Mouse (Mus musculus) limb, embryonic 15.5 days (tissue): ENCODE data around the gene Eva1b. TPM values are rescaled to one million over a fixed set of nuclear protein-coding genes. Genes with fewer than 3 reads are reported as not detected.

Source experiments
- ATAC-seq: fragments of 200-750 bp; cut with Nextera tagmentation; 2 replicates; pipeline ENCODE4 v1.8.0; 2017; ENCODE audit warnings: low read depth, moderate TSS enrichment; ENCODE audit not compliant: insufficient number of reproducible peaks, low FRiP score, low TSS enrichment
- H3K27ac ChIP-seq: fragments of 300-500 bp; sonication (generic); 2 replicates; pipeline ENCODE4 v1.5.1; 2015; ENCODE audit warnings: moderate library complexity, mild to moderate bottlenecking, inconsistent platforms
- H3K27me3 ChIP-seq: fragments of 300-500 bp; sonication (generic); 2 replicates; pipeline ENCODE4 v1.6.1; 2015; ENCODE audit warnings: inconsistent platforms
- H3K36me3 ChIP-seq: fragments of 300-500 bp; sonication (generic); 2 replicates; pipeline ENCODE4 v1.6.1; 2015; ENCODE audit warnings: inconsistent platforms
- H3K4me1 ChIP-seq: fragments of 300-500 bp; sonication (generic); 2 replicates; pipeline ENCODE4 v1.6.1; 2015; ENCODE audit warnings: inconsistent platforms
- H3K4me2 ChIP-seq: fragments of 300-500 bp; sonication (generic); 2 replicates; pipeline ENCODE4 v1.6.1; 2015; ENCODE audit warnings: mild to moderate bottlenecking, inconsistent platforms
- H3K4me3 ChIP-seq: fragments of 300-500 bp; sonication (generic); 2 replicates; pipeline ENCODE4 v1.5.1; 2015; ENCODE audit warnings: mild to moderate bottlenecking, inconsistent platforms
- H3K9ac ChIP-seq: fragments of 300-500 bp; sonication (generic); 2 replicates; pipeline ENCODE4 v1.6.1; 2015; ENCODE audit warnings: inconsistent platforms
- H3K9me3 ChIP-seq: fragments of 300-500 bp; sonication (generic); 2 replicates; pipeline ENCODE4 v1.6.1; 2016; ENCODE audit warnings: inconsistent platforms
- WGBS: fragments of 180-500 bp; shearing (Covaris S2); methylation state at CpG from one replicate; pipeline ENCODE4 v1.1.7; 2015; 5-methylcytosine and 5-hydroxymethylcytosine counted together
- polyA plus RNA-seq: library from polyadenylated mRNA; unstranded; fragments of >200 nt; fragmentation: Nextera tagmentation; extraction: Ambion mirVana; gene quantifications from 2 replicates; pipeline ENCODE4 v1.2.1, GENCODE M21; 2015

Gene Eva1b
- polyA plus RNA-seq = 81.0 and 86.3 TPM in 2 replicates

DNA sequence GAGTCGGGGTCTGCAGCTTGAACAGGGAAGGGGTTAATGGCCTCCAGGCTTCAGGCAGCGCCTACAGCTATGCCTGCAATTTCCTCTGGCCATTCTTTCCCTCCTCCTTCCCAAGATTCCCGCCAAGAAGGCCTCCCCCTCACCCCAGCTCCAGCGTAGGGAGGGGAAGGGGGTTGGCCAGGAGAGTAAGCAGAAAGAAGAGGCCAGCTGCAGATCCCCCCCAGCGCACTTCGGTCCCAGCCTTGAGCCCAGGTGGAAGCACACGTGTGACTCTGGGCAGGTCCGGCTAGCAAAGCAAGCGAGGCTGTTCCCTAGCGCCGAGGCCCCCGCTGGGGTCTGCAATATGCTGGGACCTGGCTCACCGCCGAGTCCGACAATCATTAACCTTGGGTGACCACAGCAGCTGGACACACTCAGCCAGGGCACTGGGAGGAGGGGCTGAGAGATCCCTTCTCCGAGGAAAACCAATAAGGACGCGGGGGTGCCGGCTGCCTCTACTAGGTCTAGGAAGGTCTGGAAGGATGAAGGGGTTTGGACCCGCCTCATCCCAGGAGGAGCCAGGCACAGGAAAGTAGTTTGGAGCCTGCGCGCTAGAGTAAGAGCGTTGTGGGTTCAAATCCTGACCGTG, at the start of gene Eva1b:
Gene Eva1b, plus strand, starts transcription at position 212 of the 628 bp plus-strand sequence.
- Histone ChIP-seq H3K4me1 (peaks cover 55% of the 10 kb centered on the region), H3K36me3 (peaks cover 15% of the 10 kb centered on the region)
- 1% methylated on average over 24 of the region's 24 CpGs for WGBS

DNA sequence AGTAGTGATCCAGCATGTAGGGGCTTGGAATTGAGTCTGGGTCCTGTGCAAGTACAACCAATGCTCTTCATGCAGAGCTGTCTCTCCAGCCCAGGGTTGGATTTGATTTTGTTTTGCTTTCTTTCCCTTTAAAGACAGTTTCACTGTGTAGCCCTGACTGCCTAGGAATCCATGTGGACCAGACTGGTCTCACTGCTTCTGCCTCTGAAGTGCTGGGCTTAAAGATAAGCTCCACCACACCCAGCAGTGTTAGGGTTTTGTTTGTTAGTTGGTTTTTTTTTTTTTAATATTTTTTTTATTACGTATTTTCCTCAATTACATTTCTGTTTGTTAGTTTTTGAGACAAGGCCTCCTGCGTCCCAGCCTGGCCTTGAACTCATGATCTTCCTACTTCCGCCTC, 48.2 kb upstream of the Eva1b start:
- no peak overlapping the region for H3K4me2 ChIP-seq
- H3K9ac ChIP-seq = no peak overlapping the region
- 91% methylated on average over 3 of the region's 3 CpGs for WGBS
- H3K4me1 ChIP-seq = peaks cover 29% of the 10 kb centered on the region
- no peak for ATAC-seq
- H3K36me3 ChIP-seq = peaks cover 12% of the 10 kb centered on the region
- no peak overlapping the region for H3K27ac ChIP-seq
- H3K27me3 ChIP-seq = no peaks in the 10 kb centered on the region
- no peak overlapping the region for H3K4me3 ChIP-seq
- no peaks in the 10 kb centered on the region for H3K9me3 ChIP-seq

More for the DNA sequence above, at the start of gene Eva1b:
- peak; percentile 30; the same call in 1 of the 2 replicates for ATAC-seq
- peak within 1 kb of the TSS; percentile 75 for H3K4me3 ChIP-seq
- H3K9ac ChIP-seq = peak within 1 kb of the TSS; percentile 68
- peak within 1 kb of the TSS; percentile 93 for H3K27ac ChIP-seq
- no peaks in the 10 kb centered on the region for H3K9me3 ChIP-seq
- H3K27me3 ChIP-seq = no peaks in the 10 kb centered on the region
- H3K4me2 ChIP-seq = peak within 1 kb of the TSS; percentile 88

DNA sequence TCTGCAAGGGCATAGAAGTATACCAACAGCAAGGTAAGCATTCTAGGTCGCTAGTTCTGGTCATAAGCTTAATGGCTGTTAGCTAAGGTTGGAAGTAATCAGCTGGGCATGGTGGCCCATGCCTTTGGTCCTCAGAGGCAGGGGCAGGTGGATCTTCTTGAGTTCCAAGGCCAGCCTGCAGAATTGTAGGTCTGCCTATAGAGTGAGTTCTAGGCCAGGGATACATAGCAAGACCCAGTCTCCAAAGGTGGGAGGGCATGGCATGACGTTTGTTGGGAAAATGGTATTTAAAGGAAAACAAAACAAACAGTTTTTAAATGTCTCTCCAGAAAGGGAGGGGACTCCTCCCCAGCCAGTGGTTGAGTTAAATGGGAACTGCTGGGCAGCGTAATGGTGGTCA, 46.8 kb upstream of the Eva1b start:
- ATAC-seq = no peak

DNA sequence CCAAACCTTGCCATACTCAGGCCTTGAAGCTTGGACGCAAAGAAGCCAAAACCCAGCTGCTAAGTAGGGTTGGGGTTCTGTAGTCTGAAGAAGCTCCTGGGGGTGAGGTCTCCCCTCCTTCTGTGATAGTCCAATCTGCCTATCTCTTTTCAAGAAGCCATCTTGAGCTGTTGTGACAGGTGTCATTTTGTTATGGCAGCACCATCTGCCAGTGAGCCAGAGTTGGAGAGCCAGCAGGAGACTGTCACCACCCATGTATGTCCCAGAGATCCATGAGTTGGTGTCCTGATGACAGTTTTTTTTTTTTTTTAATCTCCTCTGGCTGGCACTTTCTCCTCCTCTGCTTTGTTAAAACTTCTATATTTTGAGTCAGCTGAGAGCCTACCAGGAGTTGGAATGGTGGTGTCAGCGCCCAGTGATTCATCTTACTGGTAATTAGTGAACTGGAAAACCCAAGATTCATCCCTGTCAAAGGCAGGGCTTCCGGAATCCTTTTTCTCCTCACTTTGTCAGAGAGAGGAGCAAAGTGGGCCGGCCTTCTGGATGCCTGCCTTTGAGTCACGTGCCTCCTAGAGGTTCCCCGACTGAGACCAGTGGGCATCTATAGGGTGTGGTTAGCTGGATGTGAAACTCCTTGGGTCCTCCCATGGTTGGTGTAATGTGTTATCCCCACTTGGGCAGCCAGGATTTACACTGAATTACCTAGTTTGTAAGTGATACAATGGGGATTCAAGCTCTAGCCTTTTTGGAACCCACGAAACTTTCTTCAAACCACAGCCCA, 45.3 kb upstream of the Eva1b start:
- peak overlapping the region; percentile 86 for H3K27ac ChIP-seq
- no peak overlapping the region for H3K4me2 ChIP-seq
- H3K36me3 ChIP-seq = peaks cover 12% of the 10 kb centered on the region
- ATAC-seq = no peak
- peaks cover 41% of the 10 kb centered on the region for H3K4me1 ChIP-seq
- no peaks in the 10 kb centered on the region for H3K27me3 ChIP-seq
- H3K9ac ChIP-seq = no peak overlapping the region
- no peak overlapping the region for H3K4me3 ChIP-seq
- 49% methylated on average over 7 of the region's 7 CpGs for WGBS
- H3K9me3 ChIP-seq = no peaks in the 10 kb centered on the region

More for the DNA sequence above, 46.8 kb upstream of the Eva1b start:
- peaks cover 12% of the 10 kb centered on the region for H3K36me3 ChIP-seq
- H3K4me1 ChIP-seq = peaks cover 42% of the 10 kb centered on the region
- 81% methylated on average over 3 of the region's 3 CpGs for WGBS
- no peak overlapping the region for H3K9ac ChIP-seq
- H3K4me3 ChIP-seq = no peak overlapping the region
- H3K27ac ChIP-seq = no peak overlapping the region
- no peaks in the 10 kb centered on the region for H3K9me3 ChIP-seq
- no peaks in the 10 kb centered on the region for H3K27me3 ChIP-seq
- no peak overlapping the region for H3K4me2 ChIP-seq

DNA sequence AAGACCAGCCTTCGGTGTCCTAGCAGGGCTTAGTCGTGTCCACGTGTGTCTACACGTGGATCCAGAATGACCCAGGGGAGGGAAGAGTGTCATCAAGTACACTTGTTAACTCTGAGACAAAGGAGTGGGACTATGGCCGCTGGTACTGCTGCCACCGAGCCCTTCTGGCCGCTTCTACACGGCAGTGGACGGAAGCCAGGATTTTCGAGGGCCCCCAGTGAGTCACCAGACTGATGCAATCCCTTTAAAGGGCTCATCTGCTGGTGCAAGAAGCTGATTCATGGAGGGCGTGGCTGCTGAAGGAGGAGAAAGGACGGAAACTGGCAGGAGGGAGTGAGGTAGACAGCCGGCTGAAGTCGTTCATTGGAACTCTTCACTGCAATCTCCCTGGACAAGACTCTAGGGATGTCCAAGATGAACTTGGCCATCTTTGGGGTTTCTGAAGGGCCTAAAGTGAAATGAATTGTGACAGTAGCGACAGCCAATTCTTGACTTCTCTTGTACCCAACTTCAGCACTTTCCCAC, 44.4 kb upstream of the Eva1b start:
- peak overlapping the region; percentile 86 for H3K27ac ChIP-seq
- no peaks in the 10 kb centered on the region for H3K27me3 ChIP-seq
- H3K4me1 ChIP-seq = peaks cover 40% of the 10 kb centered on the region
- H3K9me3 ChIP-seq = no peaks in the 10 kb centered on the region
- H3K4me3 ChIP-seq = peak overlapping the region; percentile 84
- 0 out of 2 replicates have a peak overlapping the region, but pooled peaks have one; percentile 18 for H3K9ac ChIP-seq
- 2% methylated on average over 15 of the region's 15 CpGs for WGBS
- peak; percentile 59; the same call in 1 of the 2 replicates for ATAC-seq
- H3K36me3 ChIP-seq = peaks cover 9% of the 10 kb centered on the region
- peak overlapping the region; percentile 85 for H3K4me2 ChIP-seq

DNA sequence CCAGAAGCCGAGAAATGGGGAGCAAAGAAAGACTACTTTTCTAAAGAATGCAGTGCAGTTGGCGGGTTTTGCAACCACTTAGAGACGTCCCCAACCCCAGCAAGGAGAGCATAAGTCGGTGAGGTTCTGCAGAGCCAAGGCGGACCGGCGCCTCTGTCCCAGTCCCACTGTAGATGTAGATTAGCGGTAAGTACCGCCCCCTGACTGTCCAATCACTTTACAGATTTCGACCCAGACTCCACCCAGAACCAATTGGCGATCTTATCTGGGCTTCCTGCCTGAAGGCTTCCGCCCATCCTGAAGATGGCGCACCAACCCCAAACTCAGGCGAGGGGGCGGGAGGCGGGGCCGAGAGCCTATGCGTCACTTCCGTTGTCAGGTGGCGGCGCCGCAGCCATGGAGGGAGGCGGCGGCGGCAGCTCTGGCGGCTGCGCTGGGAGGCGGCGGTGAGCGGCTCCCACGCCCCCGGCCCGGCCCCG, 43.9 kb upstream of the Eva1b start, which contains the start of gene Stk40:
Gene Stk40, plus strand, starts transcription at position 368 of the 479 bp plus-strand sequence.
- H3K4me1 ChIP-seq = peaks cover 45% of the 10 kb centered on the region
- H3K4me3 ChIP-seq = peak within 1 kb of the TSS; percentile 84
- peaks cover 4% of the 10 kb centered on the region; the same call in 1 of the 2 replicates for H3K36me3 ChIP-seq
- peak within 1 kb of the TSS; percentile 66 for H3K9ac ChIP-seq
- H3K27ac ChIP-seq = peak within 1 kb of the TSS; percentile 86
- H3K27me3 ChIP-seq = no peaks in the 10 kb centered on the region
- ATAC-seq = peak; percentile 97
- H3K4me2 ChIP-seq = peak within 1 kb of the TSS; percentile 85
- no peaks in the 10 kb centered on the region for H3K9me3 ChIP-seq
- WGBS = under 1% methylated on average over 34 of the region's 34 CpGs

DNA sequence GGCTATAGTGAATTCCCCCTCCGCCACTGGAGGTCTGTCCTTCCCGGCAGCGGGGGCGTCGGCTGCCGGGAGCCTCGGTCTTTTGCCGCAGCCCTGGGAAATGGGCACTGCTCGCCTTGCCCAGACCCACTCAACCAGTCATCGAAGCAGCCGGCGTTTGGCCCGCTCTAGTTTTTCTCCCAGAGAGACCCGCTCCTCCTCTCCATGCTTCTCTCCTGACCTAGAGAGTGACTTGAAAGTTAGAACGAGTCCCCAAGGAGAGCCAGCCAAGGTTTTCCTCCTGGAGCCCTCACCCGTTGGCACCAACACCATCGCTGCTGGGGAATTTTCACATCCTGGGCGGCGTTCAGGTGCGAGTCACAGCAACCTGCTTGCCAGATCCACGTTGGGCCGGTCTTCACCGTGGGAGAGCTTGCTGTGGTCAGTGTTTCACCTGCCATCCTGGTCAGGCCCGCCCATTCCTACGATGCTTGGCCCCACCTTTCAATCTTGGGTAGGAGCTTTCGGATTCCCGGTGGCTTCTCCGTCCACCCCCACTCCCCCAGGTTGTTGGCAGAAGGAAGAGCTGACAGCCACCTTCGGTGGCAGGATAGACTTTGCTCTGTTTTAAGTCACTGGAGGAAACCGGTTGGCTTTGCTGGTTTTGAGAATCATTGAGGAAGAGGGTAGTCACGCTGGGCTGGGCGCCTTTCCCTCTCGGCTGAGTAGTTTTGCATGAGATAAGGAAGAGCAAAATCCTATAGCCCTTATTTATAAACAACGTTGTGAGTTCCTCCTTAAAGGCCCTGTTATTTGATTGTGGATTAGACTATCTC, 43.1 kb upstream of the Eva1b start:
- Histone ChIP-seq H3K27me3 (no peaks in the 10 kb centered on the region), H3K36me3 (no peaks in the 10 kb centered on the region; the same call in 1 of the 2 replicates), H3K4me1 (peaks cover 42% of the 10 kb centered on the region), H3K9ac (peak overlapping the region; percentile 66), H3K27ac (peak overlapping the region; percentile 77), H3K4me3 (peak overlapping the region; percentile 84), H3K9me3 (no peaks in the 10 kb centered on the region), H3K4me2 (peak overlapping the region; percentile 85)
- ATAC-seq = 0 out of 2 replicates have a peak, but pooled peaks have one; percentile 5
- 3% methylated on average over 34 of the region's 34 CpGs for WGBS

DNA sequence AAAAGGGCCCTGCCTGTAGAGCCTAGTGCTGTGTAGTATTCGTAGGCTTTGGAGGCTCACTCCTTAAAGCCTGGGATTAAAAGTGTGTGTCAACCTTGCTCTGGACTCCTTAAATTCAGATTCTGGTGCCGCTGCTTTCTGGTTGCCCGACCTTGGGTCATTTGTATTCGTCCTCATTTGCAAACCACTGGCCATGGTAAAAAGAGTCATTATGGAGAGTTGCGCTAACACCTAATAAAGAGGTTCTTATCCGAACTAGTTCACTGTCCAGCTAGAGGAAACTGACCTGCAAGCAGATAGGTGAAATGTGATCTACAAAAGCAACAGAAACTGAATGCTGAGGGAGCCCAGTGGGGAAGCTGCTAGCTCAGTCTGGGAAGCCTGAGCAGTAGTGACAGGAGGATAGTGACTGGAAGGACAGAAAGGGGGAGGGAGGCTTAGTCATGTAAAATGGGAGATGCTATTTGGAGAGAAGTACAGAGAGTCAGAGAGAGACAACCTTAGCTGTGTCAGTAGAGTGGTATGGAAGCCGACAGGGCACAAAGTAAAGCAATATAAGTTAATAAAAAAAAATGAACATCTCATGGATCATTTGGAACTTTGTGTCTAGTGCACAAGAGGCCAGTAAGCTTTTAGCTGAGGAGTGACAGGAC, 42.3 kb upstream of the Eva1b start:
- 55% methylated on average over 7 of the region's 7 CpGs for WGBS

DNA sequence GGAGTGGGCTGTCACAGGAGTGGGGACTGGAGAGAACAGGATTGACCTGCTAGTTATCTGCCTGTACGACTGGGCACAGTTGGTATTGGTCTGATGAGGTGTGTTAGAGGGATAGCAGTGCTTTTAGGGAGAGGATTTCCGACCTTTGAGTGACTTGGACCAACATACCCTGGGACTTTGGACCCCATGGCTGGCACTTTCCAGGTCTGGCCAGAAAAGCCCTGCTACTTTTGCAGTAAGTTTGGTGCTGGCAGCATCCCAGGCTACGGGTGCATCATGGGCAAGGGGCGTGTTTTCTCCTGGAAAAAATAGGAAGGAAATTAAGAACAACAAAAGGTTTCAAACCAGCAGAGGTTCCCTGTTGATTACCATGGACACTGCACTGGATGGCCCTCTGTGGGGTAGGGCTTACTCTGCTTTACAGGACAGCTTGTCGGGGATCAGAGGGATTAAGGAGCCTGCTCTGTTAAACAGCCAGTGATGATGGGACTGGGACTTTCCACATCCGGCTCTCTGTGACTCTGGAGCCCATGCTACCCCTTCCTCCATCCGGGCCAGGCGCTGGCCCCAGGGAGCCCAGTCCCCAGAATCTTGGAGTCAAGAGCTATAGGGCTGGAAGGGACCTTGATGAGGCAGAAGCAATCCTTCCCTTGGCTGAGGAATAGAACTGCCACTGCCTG, 39.3 kb upstream of the Eva1b start:
- 38% methylated on average over 8 of the region's 8 CpGs for WGBS
- Histone ChIP-seq H3K9ac (no peak overlapping the region), H3K9me3 (no peaks in the 10 kb centered on the region), H3K4me3 (no peak overlapping the region), H3K27me3 (no peaks in the 10 kb centered on the region), H3K4me1 (peaks cover 54% of the 10 kb centered on the region), H3K27ac (no peak overlapping the region), H3K4me2 (no peak overlapping the region), H3K36me3 (no peaks in the 10 kb centered on the region)
- ATAC-seq = no peak

More for the DNA sequence above, 42.3 kb upstream of the Eva1b start:
- Histone ChIP-seq H3K27me3 (no peaks in the 10 kb centered on the region), H3K4me3 (peak overlapping the region; percentile 84), H3K4me1 (peaks cover 49% of the 10 kb centered on the region), H3K36me3 (no peaks in the 10 kb centered on the region; the same call in 1 of the 2 replicates), H3K4me2 (peak overlapping the region; percentile 85), H3K9ac (0 out of 2 replicates have a peak overlapping the region, but pooled peaks have one; percentile 66), H3K27ac (no peak overlapping the region), H3K9me3 (no peaks in the 10 kb centered on the region)
- no peak for ATAC-seq

DNA sequence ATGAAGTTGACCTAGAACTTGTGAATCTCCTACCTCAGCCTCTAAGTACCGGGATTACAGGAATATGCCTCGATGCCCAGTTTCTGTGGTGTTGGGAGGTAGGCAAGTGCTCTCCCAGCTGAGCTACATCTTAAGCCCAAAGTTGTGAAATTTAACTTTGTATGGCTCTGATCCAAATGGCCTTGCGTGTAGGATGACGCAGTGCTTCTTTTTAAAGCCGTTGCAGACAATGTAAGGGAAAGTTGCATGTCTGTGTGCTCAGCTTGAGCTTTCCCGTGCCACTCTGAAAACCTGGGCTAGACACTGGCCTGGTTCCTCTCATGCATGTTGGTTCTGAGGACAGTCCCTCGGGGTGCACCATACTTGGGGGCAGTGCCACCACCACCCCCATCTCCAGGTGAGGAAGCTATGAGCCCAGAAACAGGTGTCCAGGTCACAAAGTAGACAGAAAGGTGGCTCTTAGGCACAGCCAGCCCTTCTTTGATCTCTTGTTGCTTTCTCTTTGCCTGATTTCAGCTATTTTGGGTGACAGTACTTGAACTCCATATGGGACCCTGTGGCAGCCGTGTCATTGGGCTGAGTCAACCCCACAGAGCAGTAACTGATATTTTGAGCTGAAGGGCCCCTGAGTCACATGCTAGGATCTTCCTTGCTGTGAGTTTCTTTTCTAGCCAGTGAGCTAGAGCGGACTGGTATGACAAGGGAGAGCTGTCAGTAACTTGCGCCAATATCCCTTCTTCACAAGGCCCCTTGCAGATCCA, 37.8 kb upstream of the Eva1b start:
- H3K4me3 ChIP-seq = no peak overlapping the region
- H3K27me3 ChIP-seq = no peaks in the 10 kb centered on the region
- no peaks in the 10 kb centered on the region for H3K36me3 ChIP-seq
- H3K9me3 ChIP-seq = no peaks in the 10 kb centered on the region
- WGBS = 56% methylated on average over 10 of the region's 10 CpGs
- ATAC-seq = no peak
- H3K4me2 ChIP-seq = peak overlapping the region; percentile 32
- H3K4me1 ChIP-seq = peaks cover 52% of the 10 kb centered on the region
- H3K9ac ChIP-seq = no peak overlapping the region
- peak overlapping the region; percentile 86 for H3K27ac ChIP-seq
